Mouse (Mus musculus) liver, embryonic 16.5 days (tissue): ENCODE measurements at regions not wholly inside any gene's neighbourhood (a gene's known extent, or its start where the extent isn't known, plus 50 kb on each side); places are given as distances from the start of the nearest gene placed in this dataset.
A peak's percentile ranks its signal among the peaks of the same experiment; 100 is the strongest.

Experiments
- ATAC-seq: fragments of 200-750 bp; cut with Nextera tagmentation; 2 replicates; pipeline ENCODE4 v1.8.0; 2017; ENCODE audit warnings: low read depth, mild to moderate bottlenecking, moderate number of reproducible peaks, moderate library complexity
- H3K27ac ChIP-seq: fragments of 300-500 bp; sonication (generic); 2 replicates; pipeline ENCODE4 v1.5.1; 2014; ENCODE audit warnings: mild to moderate bottlenecking, low read length
- H3K27me3 ChIP-seq: fragments of 300-500 bp; sonication (generic); 2 replicates; pipeline ENCODE4 v1.6.1; 2014; ENCODE audit warnings: low read depth, low read length, mixed read lengths; ENCODE audit not compliant: control insufficient read depth, insufficient read depth
- H3K36me3 ChIP-seq: fragments of 300-500 bp; sonication (generic); 2 replicates; pipeline ENCODE4 v1.6.1; 2014; ENCODE audit warnings: mild to moderate bottlenecking; ENCODE audit not compliant: control insufficient read depth, insufficient read depth
- H3K4me1 ChIP-seq: fragments of 300-500 bp; sonication (generic); 2 replicates; pipeline ENCODE4 v1.6.1; 2014; ENCODE audit warnings: low read depth, low read length, mixed read lengths; ENCODE audit not compliant: control insufficient read depth
- H3K4me2 ChIP-seq: fragments of 300-500 bp; sonication (generic); 2 replicates; pipeline ENCODE4 v1.6.1; 2014; ENCODE audit warnings: low read depth, low read length, mixed read lengths
- H3K4me3 ChIP-seq: fragments of 300-500 bp; sonication (generic); 2 replicates; pipeline ENCODE4 v1.5.1; 2014; ENCODE audit warnings: low read depth, mild to moderate bottlenecking, low read length
- H3K9ac ChIP-seq: fragments of 300-500 bp; sonication (generic); 2 replicates; pipeline ENCODE4 v1.6.1; 2014; ENCODE audit warnings: low read depth, low read length
- H3K9me3 ChIP-seq: fragments of 300-500 bp; sonication (generic); replicated peaks from 2 replicates; pipeline ENCODE4 v1.6.1; 2016; ENCODE audit warnings: low read length; ENCODE audit not compliant: control insufficient read depth
- WGBS: fragments of 180-500 bp; shearing (Covaris S2); extraction: QIAGEN DNeasy Blood & Tissue Kit; methylation state at CpG from one replicate; pipeline ENCODE4 v1.1.7; 2014; ENCODE audit not compliant: insufficient replicate concordance; 5-methylcytosine and 5-hydroxymethylcytosine counted together

DNA sequence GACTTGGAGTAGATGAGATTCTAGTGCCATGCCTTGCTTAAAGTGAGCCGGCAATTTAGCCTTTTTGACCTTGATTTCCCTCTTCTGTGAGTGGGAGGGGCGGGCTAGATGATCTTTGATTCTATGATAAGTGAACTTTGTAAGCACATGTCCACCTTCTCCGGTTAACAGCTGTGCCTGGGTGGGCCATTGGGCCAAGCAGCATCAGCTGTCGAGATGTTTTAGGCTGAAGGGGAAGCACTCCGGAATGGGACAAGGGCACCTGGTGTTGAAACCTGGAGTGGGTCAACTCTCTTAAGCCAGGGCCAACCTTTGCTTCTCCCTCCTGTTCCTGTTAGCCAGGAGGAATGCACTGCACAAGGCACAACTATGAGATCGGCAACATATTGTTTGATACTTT, 239.5 kb upstream of the Map3k1 start:
- no peaks in the 10 kb centered on the region for H3K27me3 ChIP-seq
- peaks cover 44% of the 10 kb centered on the region for H3K4me1 ChIP-seq
- H3K36me3 ChIP-seq: no peaks in the 10 kb centered on the region
- H3K9me3 ChIP-seq: no peaks in the 10 kb centered on the region
- H3K27ac ChIP-seq: no peak overlapping the region
- no peak overlapping the region for H3K4me3 ChIP-seq
- H3K9ac ChIP-seq: no peak overlapping the region
- ATAC-seq: no peak
- WGBS: 81% methylated on average over 6 of the region's 6 CpGs
- H3K4me2 ChIP-seq: no peak overlapping the region

DNA sequence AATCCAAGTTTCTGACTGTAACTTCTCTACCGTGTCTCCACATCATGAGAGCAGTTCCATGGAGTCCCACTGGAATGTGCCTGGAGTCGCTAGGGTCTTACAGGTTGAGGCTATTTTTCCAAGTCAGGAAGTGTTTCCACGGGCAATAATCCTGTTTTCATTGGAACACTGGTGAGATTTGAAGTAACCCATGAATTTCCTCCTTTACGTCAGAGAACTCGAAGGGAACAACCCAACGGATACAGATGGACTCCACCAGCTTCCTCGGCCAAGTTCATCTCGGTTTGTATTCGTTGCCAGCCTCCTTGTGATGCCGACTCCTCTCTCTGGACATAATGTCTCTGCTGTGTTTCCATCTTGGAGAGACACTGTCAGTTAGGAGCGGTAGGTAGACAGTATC, 237.4 kb upstream of the Ankrd55 start:
- no peaks in the 10 kb centered on the region for H3K27me3 ChIP-seq
- no peak for ATAC-seq
- no peak overlapping the region for H3K27ac ChIP-seq
- H3K9ac ChIP-seq: no peak overlapping the region
- H3K4me3 ChIP-seq: no peak overlapping the region
- H3K4me1 ChIP-seq: peaks cover 22% of the 10 kb centered on the region
- H3K9me3 ChIP-seq: no peaks in the 10 kb centered on the region
- H3K4me2 ChIP-seq: no peak overlapping the region
- 85% methylated on average over 11 of the region's 11 CpGs for WGBS
- no peaks in the 10 kb centered on the region for H3K36me3 ChIP-seq

DNA sequence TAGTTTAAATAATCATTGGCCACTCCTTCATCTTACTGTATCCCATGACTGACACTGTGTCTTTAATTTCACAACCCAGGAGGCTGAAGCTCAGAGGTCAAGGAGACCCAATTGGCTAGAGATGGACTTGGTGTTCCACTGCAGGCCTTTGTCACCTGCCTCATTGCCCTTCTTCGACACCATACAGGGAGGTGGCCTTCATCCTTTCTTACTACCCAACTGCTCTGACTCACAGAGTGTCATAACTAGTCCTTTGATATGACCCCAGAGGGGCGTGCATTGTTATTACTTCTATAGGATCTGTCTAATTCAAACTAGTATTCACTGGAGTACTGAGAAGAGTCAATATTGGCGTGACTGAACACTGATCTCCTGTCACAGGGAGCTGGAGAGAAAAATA, 236.2 kb upstream of the Ankrd55 start:
- 61% methylated on average over 3 of the region's 3 CpGs for WGBS

GRCm38 (mm10) chr13:112052456-112052855, 235.8 kb upstream of the Ankrd55 start:
- no peak for ATAC-seq
- Histone ChIP-seq H3K4me3 (no peak overlapping the region), H3K9ac (no peak overlapping the region), H3K36me3 (no peaks in the 10 kb centered on the region), H3K27me3 (no peaks in the 10 kb centered on the region), H3K4me2 (no peak overlapping the region), H3K27ac (no peak overlapping the region), H3K9me3 (no peaks in the 10 kb centered on the region), H3K4me1 (peaks cover 11% of the 10 kb centered on the region)
- WGBS: 80% methylated on average over 3 of the region's 3 CpGs

More for the DNA sequence above, 236.2 kb upstream of the Ankrd55 start:
- no peaks in the 10 kb centered on the region for H3K9me3 ChIP-seq
- no peaks in the 10 kb centered on the region for H3K27me3 ChIP-seq
- no peak overlapping the region for H3K4me2 ChIP-seq
- H3K36me3 ChIP-seq: no peaks in the 10 kb centered on the region
- no peak for ATAC-seq
- H3K4me3 ChIP-seq: no peak overlapping the region
- no peak overlapping the region for H3K27ac ChIP-seq
- no peak overlapping the region for H3K9ac ChIP-seq
- peaks cover 14% of the 10 kb centered on the region for H3K4me1 ChIP-seq

DNA sequence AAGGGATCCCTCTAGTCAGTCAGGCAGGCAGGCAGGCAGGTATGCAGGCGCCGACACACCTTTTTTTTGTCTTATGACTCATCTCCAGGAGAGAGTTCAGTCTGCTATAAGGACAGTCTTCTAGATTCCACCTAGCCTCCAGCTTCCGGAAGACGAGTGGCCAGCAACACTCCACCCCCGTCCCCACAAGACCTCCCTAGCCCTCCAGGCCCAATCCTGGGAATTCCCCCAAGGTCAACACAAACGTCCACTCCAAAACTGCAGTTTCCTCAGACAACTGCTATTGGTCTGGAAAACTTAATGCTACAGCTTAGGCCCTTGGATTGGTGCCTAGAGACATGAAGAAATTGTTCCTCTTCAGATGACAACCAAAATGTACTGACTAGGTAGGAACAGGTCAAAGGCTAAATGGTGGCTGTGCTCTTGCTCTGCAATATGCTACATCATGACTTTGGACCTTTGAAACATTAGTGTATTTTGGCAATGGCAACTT, 233.3 kb upstream of the Ankrd55 start:
- peak; percentile 78 for ATAC-seq
- H3K9me3 ChIP-seq: no peaks in the 10 kb centered on the region
- H3K36me3 ChIP-seq: no peaks in the 10 kb centered on the region
- no peak overlapping the region for H3K4me2 ChIP-seq
- 70% methylated on average over 6 of the region's 6 CpGs for WGBS
- no peaks in the 10 kb centered on the region for H3K27me3 ChIP-seq
- peaks cover 8% of the 10 kb centered on the region for H3K4me1 ChIP-seq
- H3K27ac ChIP-seq: peak overlapping the region; percentile 42
- no peak overlapping the region for H3K9ac ChIP-seq
- H3K4me3 ChIP-seq: no peak overlapping the region

DNA sequence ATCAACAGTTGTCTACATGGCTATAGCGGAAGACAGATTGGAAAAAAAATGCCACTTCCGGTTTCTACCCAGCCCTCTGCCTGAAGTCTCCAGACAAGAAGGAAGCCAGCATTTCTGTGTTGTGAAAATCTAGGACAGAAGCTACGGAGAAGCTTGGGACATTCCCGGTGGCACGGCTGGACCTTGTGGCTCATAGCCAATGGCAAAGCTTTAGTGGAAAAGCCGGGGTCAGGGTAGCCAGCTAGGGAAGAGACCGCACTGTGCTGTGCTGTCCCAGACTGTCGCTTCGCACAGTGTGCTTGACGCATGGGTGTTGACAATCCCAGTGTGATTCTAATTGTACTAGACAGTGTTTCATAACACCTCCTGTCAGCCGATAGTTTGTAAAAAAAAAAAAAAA, 230.0 kb upstream of the Ankrd55 start:
- H3K9ac ChIP-seq: no peak overlapping the region
- H3K4me2 ChIP-seq: no peak overlapping the region
- H3K27me3 ChIP-seq: no peaks in the 10 kb centered on the region; the same call in 1 of the 2 replicates
- no peak overlapping the region for H3K27ac ChIP-seq
- ATAC-seq: no peak
- peaks cover 10% of the 10 kb centered on the region for H3K4me1 ChIP-seq
- H3K9me3 ChIP-seq: no peaks in the 10 kb centered on the region
- H3K4me3 ChIP-seq: no peak overlapping the region
- no peaks in the 10 kb centered on the region for H3K36me3 ChIP-seq
- 66% methylated on average over 11 of the region's 11 CpGs for WGBS

DNA sequence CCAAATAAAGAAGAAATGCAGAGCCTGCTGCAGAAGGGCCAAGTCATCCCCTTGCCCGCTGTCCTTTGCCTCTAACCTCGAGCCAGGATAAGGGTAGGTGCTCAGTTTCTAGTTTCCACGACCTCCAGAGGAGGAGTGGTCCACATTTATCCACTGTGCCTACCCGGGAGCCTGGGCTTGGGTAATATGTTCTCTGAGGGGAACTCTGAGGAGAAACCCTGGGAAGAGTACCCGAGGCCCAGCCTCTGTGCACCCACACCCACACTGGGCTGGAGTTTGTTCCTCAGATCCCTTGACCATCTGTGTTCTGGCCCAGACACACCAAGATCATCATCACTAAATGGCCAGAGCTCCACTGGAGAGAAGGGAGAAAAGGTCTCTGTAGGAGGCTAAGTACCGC, 229.5 kb upstream of the Ankrd55 start:
- Histone ChIP-seq H3K27ac (no peak overlapping the region), H3K9me3 (no peaks in the 10 kb centered on the region), H3K9ac (no peak overlapping the region), H3K4me3 (no peak overlapping the region), H3K4me2 (no peak overlapping the region), H3K27me3 (peaks cover 3% of the 10 kb centered on the region), H3K4me1 (peaks cover 10% of the 10 kb centered on the region), H3K36me3 (no peaks in the 10 kb centered on the region)
- WGBS: 68% methylated on average over 6 of the region's 6 CpGs
- ATAC-seq: no peak

- H3K9me3 ChIP-seq: no peaks in the 10 kb centered on the region
- no peaks in the 10 kb centered on the region for H3K36me3 ChIP-seq
- 60% methylated on average over 8 of the region's 8 CpGs for WGBS
- no peak overlapping the region for H3K4me3 ChIP-seq
- peaks cover 10% of the 10 kb centered on the region for H3K4me1 ChIP-seq
- H3K9ac ChIP-seq: no peak overlapping the region
- no peak overlapping the region for H3K27ac ChIP-seq
- ATAC-seq: no peak
- no peak overlapping the region for H3K4me2 ChIP-seq
- peaks cover 10% of the 10 kb centered on the region for H3K27me3 ChIP-seq
These were observed 226.2 kb upstream of the Ankrd55 start for GRCm38 (mm10) chr13:112062024-112062423.

- 18% methylated on average over 11 of the region's 11 CpGs for WGBS
- Histone ChIP-seq H3K9ac (no peak overlapping the region), H3K9me3 (no peaks in the 10 kb centered on the region), H3K36me3 (no peaks in the 10 kb centered on the region), H3K4me1 (peaks cover 10% of the 10 kb centered on the region), H3K4me3 (no peak overlapping the region), H3K27ac (no peak overlapping the region), H3K27me3 (peaks cover 10% of the 10 kb centered on the region), H3K4me2 (no peak overlapping the region)
- ATAC-seq: no peak
These were observed 224.7 kb upstream of the Ankrd55 start for GRCm38 (mm10) chr13:112063409-112064111.
